Mouse (Mus musculus) CH12.LX (cell line): ENCODE measurements around the gene Fam124a. TPM values are rescaled to one million over a fixed set of nuclear protein-coding genes. Genes with fewer than 3 reads are reported as not detected.
A peak's percentile ranks its signal among the peaks of the same experiment; 100 is the strongest.

Experiments
- DNase-seq: peaks from one replicate; pipeline ENCODE4 v3.0.0-alpha.2; 2013; ENCODE audit errors: extremely low read depth
- H3K27ac ChIP-seq: 2 replicates; pipeline ENCODE4 v1.5.1; 2012; ENCODE audit warnings: low read depth, mild to moderate bottlenecking, control low read depth, moderate library complexity; ENCODE audit not compliant: insufficient read depth
- H3K27me3 ChIP-seq: replicated peaks from 2 replicates; pipeline ENCODE3; 2012; ENCODE audit warnings: inconsistent platforms
- H3K36me3 ChIP-seq, 2 experiments: replicated peaks in 1 of 2; 2 replicates each; pipeline versions ENCODE3 to v1.6.1; 2012; ENCODE audit warnings: inconsistent platforms in 1 of 2, low read length in 1 of 2, mild to moderate bottlenecking in 1 of 2, mixed read lengths in 1 of 2, moderate library complexity in 1 of 2; ENCODE audit not compliant: control insufficient read depth in 1 of 2, insufficient read depth in 1 of 2
- H3K4me1 ChIP-seq, 2 experiments: 2 replicates each; pipeline ENCODE4 v1.6.1; 2012; ENCODE audit warnings: inconsistent platforms in 1 of 2, moderate library complexity in 1 of 2; ENCODE audit not compliant: insufficient read depth in 2 of 2, control insufficient read depth in 1 of 2
- H3K4me2 ChIP-seq: 2 replicates; pipeline ENCODE4 v1.6.1; 2012; ENCODE audit warnings: low read depth, mild to moderate bottlenecking, control low read depth; ENCODE audit not compliant: poor library complexity, insufficient read depth, severe bottlenecking
- H3K4me3 ChIP-seq, 3 experiments: fragments of 150-350 bp in 1 of 3; sonication (generic) in 1 of 3; replicated peaks in 1 of 3; 2 replicates each; pipeline versions ENCODE3 to v1.5.1; 2011 to 2012; ENCODE audit warnings: low read depth in 2 of 3, low read length in 2 of 3, mild to moderate bottlenecking in 2 of 3, moderate library complexity in 2 of 3, control low read depth in 1 of 3, improper control_type of control experiment in 1 of 3, inconsistent platforms in 1 of 3, mixed read lengths in 1 of 3; ENCODE audit not compliant: poor library complexity in 1 of 3
- H3K79me2 ChIP-seq: replicated peaks from 2 replicates; pipeline ENCODE4 v1.6.1; 2012; ENCODE audit warnings: mild to moderate bottlenecking, moderate library complexity; ENCODE audit not compliant: control insufficient read depth, poor library complexity, insufficient read depth, severe bottlenecking; ENCODE audit errors: extremely low read depth
- H3K9ac ChIP-seq: 2 replicates; pipeline ENCODE4 v1.6.1; 2012; ENCODE audit warnings: low read depth, mild to moderate bottlenecking, control low read depth, moderate library complexity; ENCODE audit not compliant: insufficient read depth
- H3K9me3 ChIP-seq: replicated peaks from 2 replicates; pipeline ENCODE3; 2012; ENCODE audit warnings: low read length, inconsistent platforms, mixed read lengths
- BHLHE40 ChIP-seq: IDR thresholded peaks from 2 replicates; pipeline ENCODE4 v1.6.1; 2011; ENCODE audit warnings: mild to moderate bottlenecking, low read depth, low read length, improper control_type of control experiment
- CTCF ChIP-seq, 2 experiments: IDR thresholded peaks in 1 of 2; conservative IDR thresholded peaks in 1 of 2; 2 replicates each; pipeline ENCODE4 v1.5.1; 2011 to 2012; ENCODE audit warnings: low read depth in 2 of 2, low read length in 2 of 2, improper control_type of control experiment in 1 of 2, inconsistent platforms in 1 of 2, mild to moderate bottlenecking in 1 of 2, moderate library complexity in 1 of 2
- E2F4 ChIP-seq: IDR thresholded peaks from 2 replicates; pipeline ENCODE4 v1.6.1; 2011; ENCODE audit warnings: low read depth, low read length, improper control_type of control experiment; ENCODE audit not compliant: insufficient replicate concordance
- ELF1 ChIP-seq: IDR thresholded peaks from 2 replicates; pipeline ENCODE4 v1.6.1; 2014; ENCODE audit warnings: low read depth, mild to moderate bottlenecking, inconsistent platforms, low read length, improper control_type of control experiment
- EP300 ChIP-seq: IDR thresholded peaks from 2 replicates; pipeline ENCODE4 v1.6.1; 2011; ENCODE audit warnings: low read length, improper control_type of control experiment
- ETS1 ChIP-seq: conservative IDR thresholded peaks from 2 replicates; pipeline ENCODE4 v1.6.1; 2012; ENCODE audit warnings: low read depth, mild to moderate bottlenecking, inconsistent platforms, low read length, improper control_type of control experiment, moderate library complexity
- GABPA ChIP-seq: IDR thresholded peaks from 2 replicates; pipeline ENCODE4 v1.6.1; 2012; ENCODE audit warnings: low read depth, low read length, improper control_type of control experiment, inconsistent platforms; ENCODE audit not compliant: insufficient replicate concordance
- HCFC1 ChIP-seq: IDR thresholded peaks from 2 replicates; pipeline ENCODE4 v1.6.1; 2012; ENCODE audit warnings: low read depth, mild to moderate bottlenecking, inconsistent platforms, low read length, improper control_type of control experiment
- IRF4 ChIP-seq: IDR thresholded peaks from 2 replicates; pipeline ENCODE4 v1.6.1; 2014; ENCODE audit warnings: low read depth, mild to moderate bottlenecking, inconsistent platforms, low read length, improper control_type of control experiment
- JUND ChIP-seq: conservative IDR thresholded peaks from 2 replicates; pipeline ENCODE4 v1.6.1; 2011; ENCODE audit warnings: low read depth, low read length, improper control_type of control experiment
- MAFK ChIP-seq: IDR thresholded peaks from 2 replicates; pipeline ENCODE4 v1.6.1; 2011; ENCODE audit warnings: low read length, improper control_type of control experiment; ENCODE audit not compliant: insufficient replicate concordance
- MAX ChIP-seq: IDR thresholded peaks from 2 replicates; pipeline ENCODE4 v1.6.1; 2011; ENCODE audit warnings: low read length, improper control_type of control experiment
- MEF2A ChIP-seq: IDR thresholded peaks from 2 replicates; pipeline ENCODE4 v1.6.1; 2014; ENCODE audit warnings: low read depth, mild to moderate bottlenecking, inconsistent platforms, low read length, improper control_type of control experiment, borderline replicate concordance
- MXI1 ChIP-seq: IDR thresholded peaks from 2 replicates; pipeline ENCODE4 v1.6.1; 2011; ENCODE audit warnings: mild to moderate bottlenecking, low read depth, low read length, improper control_type of control experiment
- POLR2A ChIP-seq: IDR thresholded peaks from 2 replicates; pipeline ENCODE4 v1.6.1; 2011; ENCODE audit warnings: low read depth, mild to moderate bottlenecking, improper control_type of control experiment, low read length
- RCOR1 ChIP-seq: conservative IDR thresholded peaks from 2 replicates; pipeline ENCODE4 v1.6.1; 2012; ENCODE audit warnings: low read depth, mild to moderate bottlenecking, inconsistent platforms, low read length, improper control_type of control experiment
- SIN3A ChIP-seq: IDR thresholded peaks from 2 replicates; pipeline ENCODE4 v1.6.1; 2012; ENCODE audit warnings: low read length, improper control_type of control experiment, inconsistent platforms
- SMC3 ChIP-seq: IDR thresholded peaks from 2 replicates; pipeline ENCODE4 v1.6.1; 2011; ENCODE audit warnings: low read depth, low read length, improper control_type of control experiment
- USF2 ChIP-seq: conservative IDR thresholded peaks from 2 replicates; pipeline ENCODE4 v1.6.1; 2011; ENCODE audit warnings: low read depth, low read length, improper control_type of control experiment
- ZC3H11A ChIP-seq: IDR thresholded peaks from 2 replicates; pipeline ENCODE4 v1.6.1; 2012; ENCODE audit warnings: low read depth, mild to moderate bottlenecking, inconsistent platforms, low read length, improper control_type of control experiment
- ZKSCAN1 ChIP-seq: IDR thresholded peaks from 2 replicates; pipeline ENCODE4 v1.6.1; 2012; ENCODE audit warnings: low read depth, inconsistent platforms, low read length, improper control_type of control experiment, borderline replicate concordance
- ZNF384 ChIP-seq: IDR thresholded peaks from 2 replicates; pipeline ENCODE4 v1.6.1; 2012; ENCODE audit warnings: low read depth, low read length, improper control_type of control experiment, inconsistent platforms
- dilution Hi-C: fragments of 300-500 bp; cut with MboI; formaldehyde crosslinking; loops from 2 replicates; pipeline ENCODE4 v1.14.3; 2020; ENCODE audit warnings: low sequenced_read_pairs; ENCODE audit not compliant: extremely low pct_unique_long_range_greater_than_20kb, extremely low pct_ligation_motif_present
- in situ Hi-C: fragments of 300-500 bp; cut with MboI; formaldehyde crosslinking; loops from 3 replicates; pipeline ENCODE4 v1.14.3; 2019; ENCODE audit warnings: low sequenced_read_pairs, low pct_ligation_motif_present, low pct_unique_long_range_greater_than_20kb, mixed read lengths
- polyA plus RNA-seq: library from polyadenylated mRNA; unstranded; fragments of >175 nt; gene quantifications from 2 replicates; pipeline ENCODE4 v1.2.1, GENCODE M21; 2012; ENCODE audit warnings: low read depth; ENCODE audit not compliant: insufficient read length
- total RNA-seq, 2 experiments: library from RNA; depleted of rRNA; stranded (reverse); fragments of 300-350 nt in 1 of 2; fragments of >200 nt in 1 of 2; gene quantifications; 2 replicates each; pipeline ENCODE4 v1.2.3; 2012 to 2014

The Fam124a gene
- total and polyA plus RNA-seq, 3 experiments: 0.13 TPM; not detected in 2

- Histone ChIP-seq H3K36me3 (no peaks in the 10 kb centered on the region), H3K9me3 (no peaks in the 10 kb centered on the region), H3K4me3 (no peak overlapping the region), H3K4me1 (no peaks in the 10 kb centered on the region), H3K27me3 (peaks cover 14% of the 10 kb centered on the region), H3K27ac (no peak overlapping the region), H3K79me2 (no peaks in the 10 kb centered on the region), H3K9ac (no peak overlapping the region), H3K4me2 (peak overlapping the region; percentile 49; the same call in 1 of the 2 replicates)
- dilution Hi-C loops: no loop called here
- DNase-seq: no peak
- TF ChIP-seq EP300 (no peak), MAX (no peak), SIN3A (no peak), E2F4 (no peak), JUND (no peak), GABPA (no peak)
- in situ Hi-C loops: no loop called here
These were observed 20.3 kb downstream of the Fam124a start for GRCm38 (mm10) chr14:62575862-62576261.

- dilution Hi-C loops: no loop called here
- Histone ChIP-seq H3K4me3 (no peak overlapping the region), H3K36me3 (no peaks in the 10 kb centered on the region), H3K4me2 (no peak overlapping the region), H3K9ac (no peak overlapping the region)
- TF ChIP-seq CTCF (conservative IDR thresholded peaks at IDR 0.05 in 1 of 2, IDR thresholded peaks at IDR 0.05 in 1 of 2; ENCODE audit: low read depth in 2 of 2, low read length in 2 of 2) (no peak), USF2 (no peak), ETS1 (no peak), ZC3H11A (no peak)
- TF ChIP-seq, all 38 proteins: peak for 0
- 0 out of 4 replicates have a peak, but pooled peaks cover 0 to 5% of the 10 kb centered on the region in 2 experiments for H3K4me1 ChIP-seq
- H3K79me2 ChIP-seq: no peaks in the 10 kb centered on the region
- H3K27me3 ChIP-seq: peaks cover 12% of the 10 kb centered on the region
- no peak overlapping the region for H3K27ac ChIP-seq
- peak; percentile 49 for DNase-seq
- H3K9me3 ChIP-seq: no peaks in the 10 kb centered on the region
- in situ Hi-C loops: no loop called here
These were observed 25.4 kb downstream of the Fam124a start for GRCm38 (mm10) chr14:62580945-62581344.

- no peak for DNase-seq
- dilution Hi-C loops: no loop called here
- H3K9me3 ChIP-seq: no peaks in the 10 kb centered on the region
- no peaks in the 10 kb centered on the region for H3K36me3 ChIP-seq
- no peaks in the 10 kb centered on the region for H3K79me2 ChIP-seq
- H3K27ac ChIP-seq: no peak overlapping the region
- TF ChIP-seq RCOR1 (no peak), MAFK (no peak), ZKSCAN1 (no peak), ELF1 (no peak), EP300 (no peak), HCFC1 (no peak), USF2 (no peak), ZNF384 (no peak), BHLHE40 (no peak), MEF2A (no peak), ETS1 (no peak), IRF4 (no peak), JUND (no peak), SMC3 (no peak), MXI1 (no peak), POLR2A (no peak)
- no peak overlapping the region for H3K4me2 ChIP-seq
- in situ Hi-C loops: no loop called here
- H3K9ac ChIP-seq: no peak overlapping the region
- H3K4me1 ChIP-seq: 0 out of 4 replicates have a peak, but pooled peaks cover 0 to 5% of the 10 kb centered on the region in 2 experiments
- H3K4me3 ChIP-seq: no peak overlapping the region
- peaks cover 12% of the 10 kb centered on the region for H3K27me3 ChIP-seq
These were observed 26.2 kb downstream of the Fam124a start for GRCm38 (mm10) chr14:62581768-62582167.
